Mouse (Mus musculus) adipocyte (in vitro differentiated cells): Measurements from ENCODE around the gene Grip1.

Source experiments
- DNase-seq: peaks from one replicate; pipeline ENCODE4 v3.0.0-alpha.2; 2016; ENCODE audit warnings: low spot score

Gene Grip1

DNA sequence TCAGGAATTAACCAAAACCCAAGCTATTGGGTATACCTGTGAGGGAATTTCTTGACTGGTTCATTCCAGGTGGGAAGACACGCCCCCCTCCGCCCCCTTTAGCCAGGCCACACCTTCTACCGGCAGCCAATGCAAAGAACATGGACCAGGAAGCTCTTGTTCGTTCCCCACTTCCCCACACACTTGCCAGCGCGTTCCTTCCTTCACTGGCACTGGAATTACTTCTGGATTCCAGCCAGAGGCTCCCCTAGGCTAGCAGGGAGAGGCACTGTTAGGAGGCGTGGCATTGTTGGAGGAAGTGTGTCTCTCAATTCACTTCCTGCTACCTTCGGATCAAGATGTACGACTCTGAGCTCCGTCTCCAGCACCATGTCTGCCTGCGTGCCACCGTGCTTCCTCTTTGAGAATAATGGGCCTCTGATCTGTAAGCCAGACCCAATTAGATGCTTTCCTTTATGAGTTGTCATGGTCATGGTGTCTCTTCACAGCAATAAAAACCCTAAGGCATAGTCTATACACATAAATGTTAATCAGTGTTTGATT is 682.5 kb downstream of the Grip1 start:
- DNase-seq: no peak
